Mouse (Mus musculus) erythroblast, embryonic 14.5 days (primary cell): Measurements from ENCODE around the gene 1110051M20Rik. TPM values are rescaled to one million over a fixed set of nuclear protein-coding genes. Genes with fewer than 3 reads are reported as not detected.

Source experiments
- H3K27me3 ChIP-seq: 2 replicates; pipeline ENCODE4 v1.6.1; 2012; ENCODE audit warnings: inconsistent platforms; ENCODE audit not compliant: control insufficient read depth
- H3K36me3 ChIP-seq: 2 replicates; pipeline ENCODE4 v1.6.1; 2012; ENCODE audit warnings: mild to moderate bottlenecking, inconsistent platforms; ENCODE audit not compliant: control insufficient read depth
- H3K4me1 ChIP-seq: 2 replicates; pipeline ENCODE4 v1.6.1; 2012; ENCODE audit warnings: inconsistent platforms; ENCODE audit not compliant: control insufficient read depth
- H3K4me3 ChIP-seq: replicated peaks from 2 replicates; pipeline ENCODE3; 2012; ENCODE audit warnings: moderate library complexity, mild to moderate bottlenecking, inconsistent platforms
- H3K9me3 ChIP-seq: 2 replicates; pipeline ENCODE4 v1.6.1; 2012; ENCODE audit warnings: low read length, inconsistent platforms, mixed read lengths; ENCODE audit not compliant: control insufficient read depth
- GATA1 ChIP-seq: IDR thresholded peaks from 2 replicates; pipeline ENCODE4 v1.6.1; 2012; ENCODE audit warnings: low read length, inconsistent platforms, mixed read lengths
- TAL1 ChIP-seq: IDR thresholded peaks from 3 replicates; pipeline ENCODE4 v1.6.1; 2012; ENCODE audit warnings: low read length, inconsistent platforms, mixed read lengths
- polyA plus RNA-seq: library from polyadenylated mRNA; stranded (reverse); fragments of >175 nt; gene quantifications from 2 replicates; pipeline ENCODE4 v1.2.3, GENCODE M21; 2012

The 1110051M20Rik gene
- polyA plus RNA-seq, 1 experiment, result 0.09 TPM

GRCm38 (mm10) chr2:91453231-91454075 lies 8.9 kb upstream of the 1110051M20Rik start:
- peaks cover 49% of the 10 kb centered on the region for H3K27me3 ChIP-seq
- H3K36me3 ChIP-seq, result no peaks in the 10 kb centered on the region
- no peak overlapping the region for H3K4me3 ChIP-seq
- TF ChIP-seq GATA1 (no peak), TAL1 (no peak)
- H3K4me1 ChIP-seq, result peaks cover 28% of the 10 kb centered on the region
- H3K9me3 ChIP-seq, result peaks cover 4% of the 10 kb centered on the region; the same call in 1 of the 2 replicates

GRCm38 (mm10) chr2:91452658-91453057 lies 8.2 kb upstream of the 1110051M20Rik start:
- H3K4me3 ChIP-seq, result no peak overlapping the region
- H3K36me3 ChIP-seq, result no peaks in the 10 kb centered on the region
- peaks cover 42% of the 10 kb centered on the region for H3K27me3 ChIP-seq
- no peaks in the 10 kb centered on the region for H3K9me3 ChIP-seq
- peaks cover 21% of the 10 kb centered on the region for H3K4me1 ChIP-seq
- TF ChIP-seq GATA1 (no peak), TAL1 (no peak)

DNA sequence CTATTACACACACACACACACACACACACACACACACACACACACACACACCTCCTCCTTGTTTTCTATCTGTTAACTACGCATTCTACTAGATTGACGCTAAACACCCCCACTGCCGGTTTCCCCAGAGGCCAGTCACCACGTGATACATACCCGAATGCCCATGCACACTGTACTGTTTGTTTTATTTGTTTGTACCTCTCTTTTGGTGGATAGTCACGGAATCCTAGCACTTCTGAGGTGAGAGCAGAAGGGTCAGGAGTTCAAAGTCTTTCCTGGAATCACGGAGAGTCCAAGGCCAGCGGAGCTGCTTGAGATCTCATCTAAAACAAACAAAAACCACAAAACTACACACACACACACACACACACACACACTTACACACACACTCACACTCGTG lies 5.8 kb upstream of the 1110051M20Rik start:
- Histone ChIP-seq H3K27me3 (peaks cover 18% of the 10 kb centered on the region), H3K4me3 (no peak overlapping the region), H3K9me3 (no peaks in the 10 kb centered on the region), H3K36me3 (no peaks in the 10 kb centered on the region), H3K4me1 (peaks cover 8% of the 10 kb centered on the region)
- TF ChIP-seq GATA1, result no peak
- no peak for TF ChIP-seq TAL1

DNA sequence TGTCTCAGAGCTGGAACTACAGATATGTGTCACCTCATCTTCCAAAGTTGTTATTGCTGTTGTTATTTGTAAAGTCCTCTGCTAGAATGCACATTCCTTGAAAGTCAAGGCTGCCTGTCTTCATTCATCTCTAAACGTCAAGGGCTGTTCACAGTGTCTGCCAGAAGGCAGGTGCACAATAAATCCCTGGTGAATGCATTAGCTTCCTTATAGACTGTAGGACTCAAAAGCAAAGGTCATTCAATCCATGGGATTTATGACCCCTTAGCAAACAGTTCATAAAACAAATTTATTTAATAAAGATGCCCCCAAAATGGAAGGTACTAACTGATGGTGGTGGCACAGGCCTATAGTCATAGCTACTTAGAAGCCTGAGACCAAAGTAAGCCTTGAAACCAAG lies 5.2 kb upstream of the 1110051M20Rik start:
- Histone ChIP-seq H3K4me1 (peaks cover 8% of the 10 kb centered on the region), H3K36me3 (no peaks in the 10 kb centered on the region), H3K9me3 (no peaks in the 10 kb centered on the region), H3K4me3 (no peak overlapping the region), H3K27me3 (peaks cover 12% of the 10 kb centered on the region)
- TF ChIP-seq GATA1 (no peak), TAL1 (no peak)

DNA sequence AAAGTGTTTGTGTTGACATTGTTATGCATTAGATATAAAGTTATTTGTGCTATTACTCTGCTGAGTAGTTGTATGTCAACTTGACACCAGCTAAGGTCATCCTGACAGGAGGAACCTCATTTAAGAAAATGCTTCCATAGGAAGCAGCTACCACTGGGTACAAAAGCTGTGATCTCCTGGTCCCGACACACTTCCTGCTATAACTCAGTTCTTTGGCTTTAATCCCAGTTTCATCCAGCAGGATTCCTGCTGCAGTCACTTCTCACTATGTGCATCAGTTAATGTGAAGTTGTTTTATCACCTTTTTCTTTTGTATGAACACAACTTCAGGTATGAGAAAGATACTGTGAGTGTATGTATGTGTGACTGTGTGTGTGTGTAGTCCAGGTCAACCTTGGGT lies 2.3 kb downstream of the 1110051M20Rik start:
- no peak for TF ChIP-seq GATA1
- no peak for TF ChIP-seq TAL1
- no peaks in the 10 kb centered on the region for H3K27me3 ChIP-seq
- H3K4me3 ChIP-seq, result no peak overlapping the region
- H3K9me3 ChIP-seq, result no peaks in the 10 kb centered on the region
- H3K36me3 ChIP-seq, result no peaks in the 10 kb centered on the region
- H3K4me1 ChIP-seq, result peaks cover 8% of the 10 kb centered on the region

- TF ChIP-seq TAL1 (no peak), GATA1 (no peak)
- no peak overlapping the region for H3K4me3 ChIP-seq
- H3K4me1 ChIP-seq, result peaks cover 8% of the 10 kb centered on the region
- H3K27me3 ChIP-seq, result no peaks in the 10 kb centered on the region
- H3K36me3 ChIP-seq, result no peaks in the 10 kb centered on the region
- no peaks in the 10 kb centered on the region for H3K9me3 ChIP-seq
Observed at GRCm38 (mm10) chr2:91441715-91442114, 2.8 kb downstream of the 1110051M20Rik start.

GRCm38 (mm10) chr2:91440686-91441085 lies 3.8 kb downstream of the 1110051M20Rik start:
- TF ChIP-seq TAL1, result no peak
- no peak for TF ChIP-seq GATA1
- Histone ChIP-seq H3K4me1 (peaks cover 8% of the 10 kb centered on the region), H3K4me3 (no peak overlapping the region), H3K27me3 (no peaks in the 10 kb centered on the region), H3K9me3 (no peaks in the 10 kb centered on the region), H3K36me3 (no peaks in the 10 kb centered on the region)

DNA sequence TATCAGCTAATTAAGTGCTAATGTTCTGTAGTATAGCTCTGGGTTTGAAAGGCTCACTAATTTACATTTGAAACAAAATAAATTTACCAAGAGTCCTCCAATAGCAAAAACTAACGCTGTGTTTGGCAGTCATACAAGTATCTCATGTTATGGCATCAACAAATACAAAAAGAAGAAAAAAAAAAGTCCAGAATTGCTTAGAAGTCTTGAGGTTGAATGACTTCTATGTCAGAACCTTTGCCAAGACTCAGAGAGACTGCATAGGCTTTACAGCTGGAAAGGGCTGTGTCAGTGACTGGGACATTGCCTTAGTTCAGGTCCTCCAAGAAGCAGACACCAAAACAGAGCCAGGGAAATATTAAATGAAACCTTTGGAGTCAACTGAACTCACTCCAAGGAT lies 4.6 kb downstream of the 1110051M20Rik start:
- peaks cover 8% of the 10 kb centered on the region for H3K4me1 ChIP-seq
- H3K9me3 ChIP-seq, result no peaks in the 10 kb centered on the region
- TF ChIP-seq GATA1 (no peak), TAL1 (no peak)
- H3K4me3 ChIP-seq, result no peak overlapping the region
- H3K27me3 ChIP-seq, result no peaks in the 10 kb centered on the region
- H3K36me3 ChIP-seq, result no peaks in the 10 kb centered on the region

DNA sequence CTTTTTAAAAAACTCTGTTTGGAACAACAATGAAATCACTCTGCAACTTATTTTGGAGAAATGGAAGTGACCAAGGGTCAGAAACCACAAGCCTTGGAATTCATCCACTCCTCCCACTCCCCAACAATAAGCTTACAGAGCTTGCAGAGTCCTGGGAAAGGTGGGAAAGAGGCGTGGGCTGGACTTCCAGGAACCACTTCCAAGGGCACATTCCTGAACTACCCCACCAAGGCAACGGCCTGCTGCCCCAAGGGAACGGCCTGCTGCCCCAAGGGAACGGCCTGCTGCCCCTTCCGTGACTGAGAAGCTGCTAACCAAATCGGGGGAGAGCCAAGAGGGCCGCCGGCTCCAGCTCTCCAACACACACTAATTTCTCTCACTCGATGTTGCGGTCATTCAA lies 5.2 kb downstream of the 1110051M20Rik start:
- no peaks in the 10 kb centered on the region for H3K36me3 ChIP-seq
- H3K4me1 ChIP-seq, result peaks cover 4% of the 10 kb centered on the region
- no peaks in the 10 kb centered on the region for H3K9me3 ChIP-seq
- TF ChIP-seq TAL1 (no peak), GATA1 (no peak)
- H3K27me3 ChIP-seq, result no peaks in the 10 kb centered on the region
- no peak overlapping the region for H3K4me3 ChIP-seq
